Mouse (Mus musculus) testis, adult 2 months (tissue): ENCODE results near the gene Bdkrb2.

ENCODE experiments used
- CTCF ChIP-seq: fragments of 200-500 bp; IDR thresholded peaks from 2 replicates; pipeline ENCODE4 v1.5.1; 2012; ENCODE audit warnings: low read depth, mild to moderate bottlenecking, inconsistent platforms, low read length, moderate library complexity; ENCODE audit not compliant: control insufficient read depth, insufficient read depth, insufficient replicate concordance
- POLR2A ChIP-seq: fragments of 200-500 bp; IDR thresholded peaks from 2 replicates; pipeline ENCODE4 v1.6.1; 2012; ENCODE audit warnings: low read depth, mild to moderate bottlenecking, inconsistent platforms, low read length, moderate library complexity; ENCODE audit not compliant: control insufficient read depth

DNA sequence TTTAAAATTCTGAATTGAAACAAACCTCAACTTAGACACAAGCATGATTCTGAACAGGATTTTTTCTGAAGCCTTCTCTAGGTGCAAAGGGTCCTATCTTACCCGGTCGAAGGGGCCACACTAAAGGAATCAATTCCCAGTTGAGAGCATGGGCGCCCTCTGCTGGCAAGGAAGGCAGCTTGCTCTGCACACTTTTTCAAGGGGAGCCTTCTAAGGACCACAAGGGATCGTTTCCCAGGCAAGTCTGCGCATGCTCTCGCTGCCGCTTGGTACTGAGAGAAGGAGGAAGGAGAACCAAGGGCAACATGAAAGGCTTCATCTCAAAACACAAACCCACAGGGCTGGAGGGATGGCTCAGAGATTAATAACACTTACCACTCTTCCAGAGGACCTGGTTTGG lies 48.7 kb downstream of the Bdkrb2 start:
- TF ChIP-seq CTCF (peak; percentile 63; the same call in 1 of the 2 replicates), POLR2A (no peak)
